Mouse (Mus musculus) heart, postnatal 0 days (tissue): ENCODE measurements around the gene 1110051M20Rik. TPM values are rescaled to one million over a fixed set of nuclear protein-coding genes. Genes with fewer than 3 reads are reported as not detected.

Experiments used
- ATAC-seq: fragments of 200-750 bp; cut with Nextera tagmentation; 2 replicates; pipeline ENCODE4 v1.8.0; 2017; ENCODE audit warnings: low read depth, moderate number of reproducible peaks, moderate library complexity; ENCODE audit not compliant: insufficient read depth
- DNase-seq: peaks from one replicate; pipeline ENCODE4 v3.0.0-alpha.2; 2016; ENCODE audit warnings: low spot score
- H3K27ac ChIP-seq: fragments of 300-500 bp; sonication (generic); 2 replicates; pipeline ENCODE4 v1.5.1; 2014; ENCODE audit warnings: low read depth, mild to moderate bottlenecking
- H3K27me3 ChIP-seq: fragments of 300-500 bp; sonication (generic); 2 replicates; pipeline ENCODE4 v1.6.1; 2014; ENCODE audit warnings: low read length, mixed read lengths; ENCODE audit not compliant: control insufficient read depth, insufficient read depth
- H3K36me3 ChIP-seq: fragments of 300-500 bp; sonication (generic); replicated peaks from 2 replicates; pipeline ENCODE4 v1.6.1; 2014; ENCODE audit warnings: low read length, mixed read lengths; ENCODE audit not compliant: control insufficient read depth, insufficient read depth
- H3K4me1 ChIP-seq: fragments of 300-500 bp; sonication (generic); 2 replicates; pipeline ENCODE4 v1.6.1; 2014; ENCODE audit warnings: antibody characterized with exemption; ENCODE audit not compliant: control insufficient read depth, insufficient read depth
- H3K4me2 ChIP-seq: fragments of 300-500 bp; sonication (generic); 2 replicates; pipeline ENCODE4 v1.6.1; 2014; ENCODE audit warnings: low read depth, mild to moderate bottlenecking, low read length, moderate library complexity
- H3K4me3 ChIP-seq: fragments of 300-500 bp; sonication (generic); 2 replicates; pipeline ENCODE4 v1.5.1; 2014; ENCODE audit warnings: low read depth, low read length
- H3K9ac ChIP-seq: fragments of 300-500 bp; sonication (generic); replicated peaks from 2 replicates; pipeline ENCODE4 v1.6.1; 2014; ENCODE audit warnings: low read depth, low read length, mixed read lengths
- H3K9me3 ChIP-seq: fragments of 300-500 bp; sonication (generic); replicated peaks from 2 replicates; pipeline ENCODE4 v1.6.1; 2016; ENCODE audit warnings: low read length; ENCODE audit not compliant: control insufficient read depth
- CTCF ChIP-seq: IDR thresholded peaks from 2 replicates; pipeline ENCODE4 v1.5.1; 2016; ENCODE audit warnings: antibody characterized with exemption, control low read depth, low read depth
- EP300 ChIP-seq: IDR thresholded peaks from 2 replicates; pipeline ENCODE4 v1.6.1; 2016; ENCODE audit warnings: antibody characterized with exemption, low read depth
- whole genome bisulfite sequencing: fragments of 180-500 bp; shearing (Covaris S2); extraction: QIAGEN DNeasy Blood & Tissue Kit; methylation state at CpG from one replicate; pipeline ENCODE4 v1.1.7; 2014; 5-methylcytosine and 5-hydroxymethylcytosine counted together
- polyA plus RNA-seq: library from polyadenylated mRNA; unstranded; fragments of >200 nt; fragmentation: Nextera tagmentation; extraction: Ambion mirVana; gene quantifications from 2 replicates; pipeline ENCODE4 v1.2.1, GENCODE M21; 2015
- total RNA-seq: library from RNA; depleted of rRNA; stranded (reverse); fragments of >200 nt; gene quantifications from 2 replicates; pipeline ENCODE4 v1.2.3, GENCODE M21; 2014; ENCODE audit warnings: low replicate concordance

The 1110051M20Rik gene
- total and polyA plus RNA-seq, 2 experiments from 2014 or later = 27.8 to 32.0 TPM

- TF ChIP-seq EP300 (no peak; the same call in 1 of the 2 replicates), CTCF (no peak)
- no peaks in the 10 kb centered on the region for H3K9me3 ChIP-seq
- H3K27me3 ChIP-seq = no peaks in the 10 kb centered on the region
- H3K4me3 ChIP-seq = no peak overlapping the region
- peak overlapping the region; percentile 28; the same call in 1 of the 2 replicates for H3K27ac ChIP-seq
- ATAC-seq = peak; percentile 41; the same call in 1 of the 2 replicates
- H3K4me2 ChIP-seq = 0 out of 2 replicates have a peak overlapping the region, but pooled peaks have one; percentile 10
- no peak overlapping the region for H3K9ac ChIP-seq
- no peaks in the 10 kb centered on the region for H3K36me3 ChIP-seq
- WGBS = 22% methylated on average over 4 of the region's 4 CpGs
- H3K4me1 ChIP-seq = 0 out of 2 replicates have a peak, but pooled peaks cover 5% of the 10 kb centered on the region
- peak; percentile 12 for DNase-seq
These were observed 83.4 kb downstream of the 1110051M20Rik start for GRCm38 (mm10) chr2:91361068-91361528.

DNA sequence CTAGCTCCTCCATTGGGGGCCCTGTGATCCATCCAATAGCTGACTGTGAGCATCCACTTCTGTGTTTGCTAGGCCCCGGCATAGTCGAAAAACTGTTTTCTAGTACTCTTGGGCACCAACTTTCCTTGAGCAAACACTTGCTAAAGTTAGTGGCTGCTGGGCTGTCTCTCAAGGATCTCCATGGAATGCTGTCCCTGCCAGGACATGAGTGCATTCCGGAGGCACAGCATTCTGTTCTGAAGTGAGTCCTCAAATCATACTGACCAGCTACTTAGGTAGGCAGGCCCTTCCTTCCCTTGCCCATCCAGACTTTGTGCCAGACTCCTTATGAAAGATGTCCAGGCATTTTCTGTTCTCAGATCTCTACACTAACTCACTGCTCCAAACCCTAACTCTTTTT, 88.7 kb downstream of the 1110051M20Rik start:
- H3K27ac ChIP-seq = no peak overlapping the region
- WGBS = 79% methylated on average over 3 of the region's 3 CpGs
- ATAC-seq = no peak
- H3K36me3 ChIP-seq = no peaks in the 10 kb centered on the region
- H3K9ac ChIP-seq = no peak overlapping the region
- no peak overlapping the region for H3K4me2 ChIP-seq
- no peaks in the 10 kb centered on the region for H3K9me3 ChIP-seq
- no peak for DNase-seq
- H3K27me3 ChIP-seq = no peaks in the 10 kb centered on the region
- 0 out of 2 replicates have a peak, but pooled peaks cover 2% of the 10 kb centered on the region for H3K4me1 ChIP-seq
- TF ChIP-seq EP300 (no peak), CTCF (no peak)
- H3K4me3 ChIP-seq = no peak overlapping the region

GRCm38 (mm10) chr2:91354727-91355403, 89.6 kb downstream of the 1110051M20Rik start:
- H3K4me3 ChIP-seq = no peak overlapping the region
- no peaks in the 10 kb centered on the region for H3K36me3 ChIP-seq
- no peak for TF ChIP-seq EP300
- TF ChIP-seq CTCF = no peak
- H3K9ac ChIP-seq = no peak overlapping the region
- ATAC-seq (no peak), DNase-seq (no peak)
- no peaks in the 10 kb centered on the region for H3K27me3 ChIP-seq
- H3K9me3 ChIP-seq = no peaks in the 10 kb centered on the region
- no peak overlapping the region for H3K4me2 ChIP-seq
- H3K27ac ChIP-seq = no peak overlapping the region
- H3K4me1 ChIP-seq = no peaks in the 10 kb centered on the region
- WGBS = 52% methylated on average over 6 of the region's 6 CpGs

GRCm38 (mm10) chr2:91353854-91354253, 90.7 kb downstream of the 1110051M20Rik start:
- no peaks in the 10 kb centered on the region for H3K36me3 ChIP-seq
- no peak overlapping the region for H3K27ac ChIP-seq
- H3K27me3 ChIP-seq = no peaks in the 10 kb centered on the region
- H3K9me3 ChIP-seq = no peaks in the 10 kb centered on the region
- H3K4me2 ChIP-seq = no peak overlapping the region
- H3K4me3 ChIP-seq = no peak overlapping the region
- TF ChIP-seq CTCF (no peak), EP300 (no peak)
- ATAC-seq = no peak
- 44% methylated on average over 3 of the region's 3 CpGs for WGBS
- no peak for DNase-seq
- no peaks in the 10 kb centered on the region for H3K4me1 ChIP-seq
- H3K9ac ChIP-seq = no peak overlapping the region

DNA sequence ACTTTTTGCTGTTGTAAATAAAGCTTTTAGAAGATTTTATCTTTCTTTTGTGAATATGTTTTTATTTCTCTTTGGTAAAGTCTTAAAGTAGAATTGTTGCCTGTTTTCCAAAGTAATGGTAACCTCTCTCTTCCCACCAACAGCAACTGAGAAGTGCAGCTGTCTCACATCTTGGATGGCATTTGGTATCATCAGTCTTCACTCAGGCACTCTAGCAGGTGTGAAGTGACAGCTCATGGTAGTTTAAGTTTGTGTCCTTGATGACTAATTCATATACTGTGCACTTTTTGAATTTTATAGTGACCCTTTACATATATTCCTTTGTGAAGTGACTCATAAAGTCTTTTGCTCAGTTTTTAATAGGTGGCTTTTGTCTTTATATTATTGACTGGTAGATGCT, 92.7 kb downstream of the 1110051M20Rik start:
- Histone ChIP-seq H3K4me3 (no peak overlapping the region), H3K4me2 (no peak overlapping the region), H3K36me3 (no peaks in the 10 kb centered on the region), H3K9me3 (no peaks in the 10 kb centered on the region), H3K4me1 (no peaks in the 10 kb centered on the region), H3K9ac (no peak overlapping the region), H3K27me3 (no peaks in the 10 kb centered on the region), H3K27ac (no peak overlapping the region)
- no peak for ATAC-seq
- TF ChIP-seq EP300 = no peak
- TF ChIP-seq CTCF = no peak
- no peak for DNase-seq
